Mouse (Mus musculus) urinary bladder, postnatal 14 days (tissue): ENCODE measurements at regions not wholly inside any gene's neighbourhood (a gene's known extent, or its start where the extent isn't known, plus 50 kb on each side); places are given as distances from the start of the nearest gene placed in this dataset.
"Not testable (repeated sequence)": the region's sequence is repeated elsewhere in the genome, so short reads cannot be mapped to it uniquely, and the experiment has no call there.

Source experiments
- DNase-seq: peaks from one replicate; pipeline ENCODE4 v3.0.0; 2021; ENCODE audit warnings: low spot score

- DNase-seq: no peak
Observed at GRCm38 (mm10) chr14:59075845-59076745, 66.6 kb downstream of the 1700129C05Rik start.

- no peak for DNase-seq
Observed at GRCm38 (mm10) chr14:59072323-59073039, 70.2 kb downstream of the 1700129C05Rik start.

DNA sequence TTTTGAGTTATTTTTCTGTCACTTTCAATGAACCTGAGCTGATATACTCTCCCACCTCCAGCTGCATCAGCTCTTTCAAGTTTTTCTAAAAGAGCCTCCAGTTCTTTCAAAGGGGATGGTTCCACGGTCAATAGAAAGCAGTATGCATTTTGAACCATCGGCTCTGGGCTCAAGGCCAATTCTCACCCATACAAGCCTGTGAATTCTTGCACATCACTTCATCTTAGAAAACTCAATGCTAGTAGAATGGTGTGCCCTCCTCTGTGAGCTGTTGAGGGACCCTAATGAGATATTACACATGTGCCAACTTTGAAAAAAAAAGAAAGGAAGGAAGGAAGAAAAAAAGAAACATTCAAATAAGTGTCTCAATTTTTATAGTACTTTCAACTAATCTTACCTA, 72.6 kb downstream of the 1700129C05Rik start:
- DNase-seq: no peak

- no peak for DNase-seq
Observed at GRCm38 (mm10) chr14:59066456-59067220, 76.1 kb downstream of the 1700129C05Rik start.

DNA sequence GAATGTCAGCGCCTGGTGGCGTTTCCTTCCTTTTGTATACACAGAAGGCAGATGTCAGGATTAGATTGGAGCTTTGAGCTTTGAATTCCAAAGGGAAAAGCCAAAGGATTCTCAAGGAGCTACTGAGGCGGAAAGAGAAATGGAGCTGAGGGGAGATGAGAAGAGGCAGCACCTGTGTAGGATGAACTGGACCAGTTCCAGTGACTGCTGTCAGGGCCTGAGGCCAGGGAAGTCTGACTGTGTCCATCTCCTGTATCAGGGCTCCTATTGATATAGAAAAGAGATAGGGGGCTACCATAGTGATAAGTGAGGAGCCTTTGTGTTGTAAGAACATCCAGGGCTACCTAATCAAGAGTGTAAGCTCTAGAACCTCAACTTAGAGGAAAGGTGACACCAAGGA, 79.5 kb downstream of the 1700129C05Rik start:
- no peak for DNase-seq

- DNase-seq: no peak
Observed at GRCm38 (mm10) chr14:59056832-59057231, 85.9 kb downstream of the 1700129C05Rik start.

- no peak for DNase-seq
Observed at GRCm38 (mm10) chr14:59055283-59055682, 87.4 kb downstream of the 1700129C05Rik start.

DNA sequence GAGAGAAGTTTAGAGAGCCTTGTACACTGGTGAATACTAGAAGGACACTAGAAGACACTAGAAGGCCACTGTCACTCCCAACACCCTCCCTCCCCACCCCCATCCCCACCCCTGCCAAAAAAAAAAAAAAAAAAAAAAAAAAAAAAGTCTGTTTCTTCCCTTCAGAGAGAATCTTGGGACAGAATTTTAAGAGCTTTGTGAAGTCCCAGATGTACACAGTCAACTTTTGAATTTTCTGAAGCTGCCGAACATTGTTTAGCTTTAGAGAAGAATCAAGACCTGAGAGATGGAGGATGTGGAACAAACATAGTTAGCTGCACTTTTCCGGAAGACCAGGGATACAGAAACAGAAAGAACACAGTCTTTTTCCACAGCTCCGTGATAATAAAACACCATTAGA, 90.3 kb downstream of the 1700129C05Rik start:
- DNase-seq: no peak

- no peak for DNase-seq
Observed at GRCm38 (mm10) chr14:59051478-59051879, 91.2 kb downstream of the 1700129C05Rik start.

DNA sequence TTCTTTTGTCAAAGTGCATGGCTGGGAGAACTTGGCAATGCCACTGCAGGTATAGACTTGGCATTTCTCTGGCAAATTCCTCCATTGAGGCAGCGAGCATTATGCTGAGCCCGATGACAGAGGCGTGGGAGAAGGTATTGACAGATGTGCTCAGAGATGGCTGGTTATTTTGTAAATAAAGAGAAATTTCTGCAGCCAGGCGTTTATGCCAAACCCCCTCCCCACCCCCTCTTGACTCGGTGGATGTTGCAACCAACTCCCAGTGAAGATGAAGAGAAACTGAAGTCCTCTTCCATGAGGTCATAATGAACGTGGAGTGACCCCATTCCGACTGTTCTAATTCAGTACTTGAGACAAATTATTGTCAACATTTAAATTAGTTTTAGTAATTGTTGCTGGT, 97.0 kb downstream of the 1700129C05Rik start:
- no peak for DNase-seq

DNA sequence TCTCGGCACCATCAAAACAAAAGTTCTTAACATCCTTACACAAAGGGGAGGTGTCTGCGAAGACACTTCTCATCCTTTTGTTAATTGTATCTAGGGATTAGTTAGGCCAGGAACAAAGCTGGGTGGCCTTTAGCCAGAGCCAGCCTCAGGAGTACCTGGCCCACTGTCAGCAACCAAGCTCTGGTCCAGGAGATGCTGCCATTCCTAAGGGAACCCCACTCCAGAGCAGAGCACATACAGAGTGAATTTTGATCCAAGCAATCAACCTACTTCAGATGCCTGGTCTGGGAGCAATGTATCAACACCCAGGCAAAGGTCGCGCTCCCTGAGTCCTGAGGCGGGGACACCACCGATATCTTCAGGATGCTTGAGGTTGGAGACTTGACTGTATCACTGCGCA, 97.5 kb downstream of the 1700129C05Rik start:
- no peak for DNase-seq

DNA sequence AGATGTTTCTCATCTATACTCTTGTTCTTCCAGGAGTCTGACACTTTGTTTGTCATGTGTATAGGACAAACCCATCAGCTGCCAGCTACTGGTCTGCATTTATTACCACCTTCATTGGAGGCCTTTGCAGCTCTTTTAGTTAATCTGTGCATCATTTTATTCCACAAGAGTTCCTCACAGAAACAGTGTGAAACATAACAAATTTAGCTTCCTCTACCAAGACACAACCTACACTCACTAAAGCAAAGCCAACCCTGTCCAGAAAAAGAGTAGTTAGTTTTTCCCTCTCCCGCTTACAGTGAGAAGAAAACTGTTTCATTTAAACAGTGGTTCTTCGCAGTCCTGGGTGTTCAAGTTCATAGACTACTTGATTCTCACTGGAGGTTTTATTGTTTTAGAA, 100.5 kb downstream of the 1700129C05Rik start:
- DNase-seq: no peak

DNA sequence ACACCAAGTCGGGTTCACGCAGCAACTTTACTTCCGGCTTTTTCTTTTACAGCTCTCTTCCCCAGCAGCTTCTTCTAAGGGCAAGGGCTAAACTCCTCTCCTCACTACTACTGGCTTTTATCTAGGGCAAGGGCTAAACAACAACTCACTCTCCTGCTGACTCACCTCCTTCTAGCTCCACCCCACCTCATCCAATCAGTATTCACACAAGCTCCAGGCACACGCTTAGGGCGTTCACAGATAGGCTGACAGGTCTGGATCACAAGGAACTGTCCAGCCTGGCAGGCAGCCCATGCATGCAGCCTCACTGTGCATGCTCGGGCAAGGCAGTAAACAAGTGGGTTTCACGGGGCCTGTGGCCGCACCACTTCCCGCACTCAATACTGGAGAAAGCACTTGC, 116.9 kb downstream of the 1700129C05Rik start:
- not testable (repeated sequence) for DNase-seq

DNA sequence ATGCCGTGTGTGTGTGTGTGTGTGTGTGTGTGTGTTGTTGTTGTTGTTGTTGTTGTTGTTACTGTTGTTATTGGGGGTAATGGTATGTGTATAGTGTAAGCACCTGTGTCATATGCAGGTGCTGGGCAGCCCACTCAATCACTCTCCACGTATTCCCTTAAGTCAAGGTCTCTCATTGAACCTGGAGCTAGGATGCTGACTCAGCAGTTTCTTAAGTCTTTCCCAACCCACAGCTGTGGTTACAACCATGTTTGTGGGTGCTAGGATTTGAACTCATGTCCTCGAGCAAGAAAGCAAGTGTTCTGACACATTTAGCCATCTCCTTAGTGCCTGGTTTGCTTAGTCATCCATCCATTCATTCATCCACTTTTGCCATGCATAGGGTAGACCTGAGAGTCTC, 133.2 kb downstream of the 1700129C05Rik start:
- DNase-seq: no peak

DNA sequence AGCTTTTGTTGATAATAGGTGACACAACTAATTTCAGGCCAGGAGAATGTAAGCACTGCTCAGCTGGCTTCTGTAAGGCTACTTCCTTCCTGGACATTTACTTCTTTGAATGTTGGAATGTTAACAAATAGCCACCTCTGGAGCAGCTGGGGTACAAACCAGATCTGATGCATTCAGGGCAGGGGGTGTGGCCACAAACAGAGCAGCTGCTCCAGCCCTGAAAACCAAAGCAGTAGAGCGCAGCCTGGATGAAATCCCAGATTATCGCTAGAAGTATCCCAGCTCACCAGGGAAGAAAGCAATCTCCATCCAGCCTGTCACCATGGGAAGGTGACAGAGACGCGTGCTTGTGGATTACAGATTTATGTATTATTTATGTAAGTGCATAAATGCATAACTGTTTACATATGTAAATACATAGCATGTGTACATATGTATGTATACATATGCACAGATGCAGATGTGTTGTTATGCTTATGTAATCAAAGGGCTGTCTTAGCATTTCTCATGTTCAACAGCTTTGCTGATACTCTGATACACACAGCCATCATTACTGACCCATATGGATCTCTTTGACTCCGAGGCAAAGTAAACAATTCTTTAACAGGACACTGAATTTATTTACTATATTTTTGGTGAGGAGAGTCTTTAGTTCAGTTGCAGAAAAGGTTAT, 143.5 kb downstream of the 1700129C05Rik start:
- no peak for DNase-seq

DNA sequence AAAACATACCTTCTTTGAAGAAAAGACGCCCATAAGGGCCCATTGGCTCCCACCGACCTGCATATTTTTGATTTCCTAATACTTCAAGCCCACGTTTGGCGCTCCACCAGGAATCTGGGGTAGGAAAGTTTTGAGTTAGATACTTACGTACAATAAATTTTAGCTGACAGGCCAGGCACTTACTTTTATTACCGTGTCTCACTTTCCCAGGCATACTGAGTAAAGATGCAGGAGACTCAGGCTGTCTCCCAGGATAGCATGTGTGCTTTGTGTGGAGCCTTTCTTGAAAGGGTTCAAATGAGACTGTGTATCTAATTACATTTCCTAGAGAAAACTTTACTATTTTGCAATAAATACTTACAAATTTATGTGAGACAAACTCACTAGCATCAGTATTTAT, 147.7 kb downstream of the 1700129C05Rik start:
- no peak for DNase-seq

DNA sequence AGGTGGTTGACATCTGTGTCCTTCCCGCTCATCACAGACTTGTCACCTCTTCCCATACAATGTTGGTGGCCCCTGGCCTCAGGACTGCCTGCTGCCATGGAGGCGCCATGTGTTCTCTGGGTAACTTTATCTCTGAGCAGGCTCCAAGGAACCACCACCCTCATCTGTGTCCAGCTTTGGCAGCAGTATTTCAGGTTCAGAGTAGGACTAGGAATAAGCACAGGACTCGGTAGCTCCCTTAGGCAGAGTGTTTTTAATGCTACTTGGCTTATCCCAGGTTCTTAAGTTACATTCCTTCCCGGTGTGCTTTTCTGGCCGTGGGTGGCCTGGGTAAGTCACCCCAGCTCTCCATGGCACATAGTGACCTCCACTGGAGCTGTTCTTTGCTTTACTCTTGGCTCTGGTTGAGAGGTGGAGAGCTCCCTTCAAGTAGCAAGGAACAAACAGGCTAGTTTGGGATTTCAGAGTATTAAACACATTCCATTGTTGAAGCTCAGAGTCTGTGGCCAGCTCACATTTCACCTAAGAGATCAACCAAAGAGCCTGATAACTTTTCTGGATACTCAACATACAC, 153.0 kb downstream of the 1700129C05Rik start:
- DNase-seq: no peak

DNA sequence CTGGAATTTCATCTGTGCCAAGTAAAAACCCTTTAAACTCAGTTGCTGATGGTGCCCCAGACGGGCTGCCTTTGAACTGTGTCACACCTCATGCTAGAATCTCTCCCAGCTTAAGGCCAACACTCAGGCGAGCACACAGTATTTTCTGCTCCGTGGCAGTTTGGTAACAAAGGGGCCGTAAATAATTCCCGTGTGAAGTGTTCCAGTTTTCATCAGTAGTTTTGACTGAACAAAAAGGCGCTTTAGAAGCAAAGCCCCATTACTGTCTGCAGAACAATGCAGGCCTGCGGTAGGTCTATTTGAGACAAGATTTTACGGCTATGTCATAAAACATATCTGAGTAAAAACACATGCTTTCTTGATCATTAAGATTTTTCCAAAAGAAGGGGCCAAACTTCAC, 155.0 kb downstream of the 1700129C05Rik start:
- no peak for DNase-seq

DNA sequence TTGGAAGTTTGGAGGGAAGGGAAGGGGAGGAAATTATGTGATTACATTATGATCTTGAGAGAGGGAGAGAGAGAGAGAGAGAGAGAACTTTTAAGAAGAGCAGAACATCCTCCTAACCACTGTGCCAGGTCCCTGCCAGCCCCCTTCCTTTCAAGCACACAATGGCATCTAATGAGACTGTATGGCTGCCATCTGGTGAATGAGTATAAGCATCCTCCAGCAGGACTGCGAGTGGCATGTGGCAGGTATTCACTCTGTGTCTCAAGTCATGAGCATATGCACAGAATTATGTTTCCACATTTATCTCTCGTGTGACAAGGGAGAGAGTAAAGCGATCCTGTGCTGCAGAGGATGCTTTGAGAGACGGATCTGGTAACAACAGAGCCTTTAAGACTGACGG, 156.9 kb downstream of the 1700129C05Rik start:
- no peak for DNase-seq

GRCm38 (mm10) chr14:58976791-58977190, 165.9 kb downstream of the 1700129C05Rik start:
- no peak for DNase-seq

DNA sequence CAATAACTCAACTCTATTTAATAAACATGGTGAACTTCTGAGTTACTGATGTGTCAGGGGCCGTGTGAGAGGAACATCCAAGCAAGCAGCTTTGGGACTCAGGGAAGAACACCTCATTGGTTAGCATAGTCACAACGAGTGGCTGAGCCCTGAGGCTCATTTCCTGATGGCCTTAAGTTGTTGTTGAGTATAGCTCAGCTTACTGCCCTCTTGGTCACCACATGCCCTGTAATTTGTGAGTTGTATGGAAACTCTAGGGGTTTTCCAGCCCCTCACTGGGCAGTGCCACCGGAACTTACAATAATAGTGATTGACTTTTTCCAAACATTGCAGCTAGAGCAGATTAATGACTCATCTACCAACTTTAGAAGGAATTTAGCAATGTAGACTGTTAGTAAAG, 173.4 kb downstream of the 1700129C05Rik start:
- DNase-seq: no peak

GRCm38 (mm10) chr14:58967975-58968374, 174.7 kb downstream of the 1700129C05Rik start:
- no peak for DNase-seq
